Mouse (Mus musculus) olfactory bulb, adult 2 months (tissue): ENCODE measurements around the gene Rab26.

Experiments
- CTCF ChIP-seq: fragments of 200-500 bp; IDR thresholded peaks from 2 replicates; pipeline ENCODE4 v1.5.1; 2012; ENCODE audit warnings: low read depth, mild to moderate bottlenecking, low read length, moderate library complexity; ENCODE audit not compliant: insufficient read depth
- POLR2A ChIP-seq: fragments of 200-500 bp; IDR thresholded peaks from 2 replicates; pipeline ENCODE4 v1.6.1; 2012; ENCODE audit warnings: mild to moderate bottlenecking, low read depth, low read length, moderate library complexity; ENCODE audit not compliant: insufficient read depth

- TF ChIP-seq POLR2A: no peak
- no peak for TF ChIP-seq CTCF
These were observed 6.7 kb downstream of the Rab26 start for GRCm38 (mm10) chr17:24527315-24527714.
